Mouse (Mus musculus): ENCODE results near the gene 1700020A23Rik. TPM values are rescaled to one million over a fixed set of nuclear protein-coding genes. Genes with fewer than 3 reads are reported as not detected.
"Not testable (repeated sequence)": the region's sequence is repeated elsewhere in the genome, so short reads cannot be mapped to it uniquely, and the experiment has no call there.

The 1700020A23Rik gene
- polyA plus RNA-seq (2016; fragmentation: Nextera tagmentation; extraction: Ambion mirVana), result 0.35 TPM in 1 of 2 replicates, not detected in the other

DNA sequence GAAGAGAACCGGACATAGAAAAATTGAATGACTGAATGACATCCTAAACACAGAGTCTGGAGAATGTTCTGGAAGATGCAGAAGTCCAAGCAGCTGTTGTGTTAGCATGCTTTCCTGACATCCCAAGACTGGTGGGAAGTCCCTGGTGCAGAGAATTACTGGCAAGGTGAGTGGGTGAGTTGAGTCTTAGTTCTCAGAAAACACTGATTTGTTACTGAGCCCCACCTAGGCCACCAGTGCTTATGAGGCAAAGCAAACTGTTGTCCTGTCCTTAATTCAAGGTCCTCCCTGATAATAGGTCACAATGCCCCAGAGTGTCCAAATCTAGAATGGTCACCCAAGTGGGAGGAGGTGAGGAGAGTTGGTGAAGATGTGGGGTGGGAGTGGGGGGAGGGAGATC, at the start of gene 1700020A23Rik, which contains the start of gene Gm28372:
Gene 1700020A23Rik (plus strand): TSS at position 321 of the 400 bp plus-strand sequence.
Gene Gm28372 (plus strand): TSS at position 301 of the 400 bp plus-strand sequence.
- Histone ChIP-seq H3K4me2 (replicated peaks) (no peak within 1 kb of the TSS), H3K4me1 (0 out of 2 replicates have a peak, but pooled peaks cover 2% of the 10 kb centered on the region), H3K4me3 (no peak within 1 kb of the TSS), H3K27ac (no peak within 1 kb of the TSS), H3K27me3 (0 out of 2 replicates have a peak, but pooled peaks cover 8% of the 10 kb centered on the region), H3K9ac (no peak within 1 kb of the TSS), H3K9me3 (replicated peaks) (no peaks in the 10 kb centered on the region), H3K36me3 (no peaks in the 10 kb centered on the region)
- ATAC-seq (ENCODE audit: low FRiP score), result no peak
- WGBS, result 97% methylated on average over 1 of the region's 1 CpGs

- no peak overlapping the region for H3K9ac ChIP-seq
- H3K4me2 ChIP-seq (replicated peaks), result no peak overlapping the region
- no peak overlapping the region for H3K27ac ChIP-seq
- no peak for ATAC-seq (ENCODE audit: low FRiP score)
- WGBS, result 90% methylated on average over 5 of the region's 5 CpGs
- peaks cover 44% of the 10 kb centered on the region for H3K27me3 ChIP-seq
- H3K9me3 ChIP-seq (replicated peaks), result no peaks in the 10 kb centered on the region
- H3K4me1 ChIP-seq, result peaks cover 2% of the 10 kb centered on the region
- no peaks in the 10 kb centered on the region for H3K36me3 ChIP-seq
- H3K4me3 ChIP-seq, result no peak overlapping the region
These were observed 47.5 kb upstream of the 1700020A23Rik start for GRCm38 (mm10) chr2:130357551-130357950.

GRCm38 (mm10) chr2:130358852-130359251, 46.2 kb upstream of the 1700020A23Rik start:
- Histone ChIP-seq H3K4me2 (replicated peaks) (no peak overlapping the region), H3K9me3 (replicated peaks) (no peaks in the 10 kb centered on the region), H3K4me3 (no peak overlapping the region), H3K36me3 (no peaks in the 10 kb centered on the region), H3K4me1 (peaks cover 2% of the 10 kb centered on the region), H3K9ac (no peak overlapping the region), H3K27ac (no peak overlapping the region), H3K27me3 (peaks cover 57% of the 10 kb centered on the region)
- peak; percentile 21; the same call in 1 of the 2 replicates for ATAC-seq (ENCODE audit: low FRiP score)
- WGBS, result 21% methylated on average over 5 of the region's 5 CpGs

GRCm38 (mm10) chr2:130362511-130363026, 42.5 kb upstream of the 1700020A23Rik start:
- no peak overlapping the region for H3K27ac ChIP-seq
- 0 out of 2 replicates have a peak, but pooled peaks have one; percentile 55 for ATAC-seq (ENCODE audit: low FRiP score)
- no peaks in the 10 kb centered on the region for H3K36me3 ChIP-seq
- peaks cover 7% of the 10 kb centered on the region for H3K4me1 ChIP-seq
- no peaks in the 10 kb centered on the region for H3K9me3 ChIP-seq (replicated peaks)
- no peak overlapping the region for H3K4me3 ChIP-seq
- no peak overlapping the region for H3K4me2 ChIP-seq (replicated peaks)
- H3K27me3 ChIP-seq, result peaks cover 74% of the 10 kb centered on the region
- H3K9ac ChIP-seq, result no peak overlapping the region
- WGBS, result 1% methylated on average over 14 of the region's 14 CpGs

DNA sequence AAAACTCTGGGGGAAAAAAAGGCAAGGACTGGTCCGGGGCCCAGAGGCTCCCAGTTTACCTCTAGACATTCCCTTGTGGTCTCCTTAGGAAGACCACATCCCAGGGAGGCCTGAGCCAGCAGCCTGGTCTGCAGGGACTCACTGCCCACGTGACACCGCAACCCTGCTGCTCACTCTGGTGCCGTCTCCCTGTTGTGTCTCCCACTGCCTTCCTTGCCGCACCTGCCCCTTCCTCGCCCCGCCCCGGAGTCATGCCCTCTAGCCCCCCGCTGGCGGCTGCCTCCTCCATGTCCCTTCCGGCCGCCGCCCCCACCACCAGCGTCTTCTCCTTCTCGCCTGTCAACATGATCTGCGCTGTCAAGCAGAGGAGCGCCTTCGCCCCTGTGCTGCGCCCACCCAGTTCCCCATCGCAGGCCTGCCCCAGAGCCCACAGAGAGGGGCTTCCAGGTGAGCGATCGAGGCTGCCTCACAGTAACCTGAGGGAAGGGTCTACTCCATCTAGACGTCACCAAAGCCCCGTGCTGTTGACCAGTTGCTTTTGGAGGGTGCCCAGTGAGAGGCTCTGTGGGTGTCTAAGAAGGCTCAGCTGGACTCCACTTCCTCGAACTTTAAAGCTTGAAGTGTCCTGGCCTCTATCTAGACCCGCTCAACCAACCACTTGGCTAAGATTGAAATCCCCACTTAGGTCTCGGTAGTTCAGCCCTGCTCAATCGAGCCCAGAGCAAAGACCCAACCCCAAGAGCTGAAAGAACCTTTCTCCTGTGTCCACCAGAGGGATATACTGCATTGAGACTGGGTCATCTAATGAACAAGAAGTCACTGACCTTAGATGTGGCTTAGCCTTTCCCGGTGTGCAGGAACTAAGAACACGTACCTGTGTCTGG, 39.6 kb upstream of the 1700020A23Rik start:
- Histone ChIP-seq H3K4me1 (peaks cover 7% of the 10 kb centered on the region; the same call in 1 of the 2 replicates), H3K4me3 (peak overlapping the region; percentile 30), H3K27me3 (peaks cover 58% of the 10 kb centered on the region), H3K9ac (peak overlapping the region; percentile 50), H3K27ac (no peak overlapping the region), H3K4me2 (replicated peaks) (peak overlapping the region; percentile 55), H3K36me3 (no peaks in the 10 kb centered on the region), H3K9me3 (replicated peaks) (no peaks in the 10 kb centered on the region)
- ATAC-seq (ENCODE audit: low FRiP score), result no peak
- WGBS, result 7% methylated on average over 30 of the region's 30 CpGs

GRCm38 (mm10) chr2:130367386-130367785, 37.7 kb upstream of the 1700020A23Rik start:
- Histone ChIP-seq H3K36me3 (no peaks in the 10 kb centered on the region), H3K4me1 (peaks cover 5% of the 10 kb centered on the region; the same call in 1 of the 2 replicates), H3K4me3 (no peak overlapping the region), H3K9me3 (replicated peaks) (no peaks in the 10 kb centered on the region), H3K4me2 (replicated peaks) (no peak overlapping the region), H3K9ac (no peak overlapping the region), H3K27me3 (peaks cover 39% of the 10 kb centered on the region), H3K27ac (no peak overlapping the region)
- 74% methylated on average over 4 of the region's 4 CpGs for WGBS
- ATAC-seq (ENCODE audit: low FRiP score), result no peak

- not testable (repeated sequence) for H3K4me1 ChIP-seq; H3K36me3 ChIP-seq; H3K27ac ChIP-seq; H3K4me2 ChIP-seq (replicated peaks); ATAC-seq (ENCODE audit: low FRiP score); H3K9ac ChIP-seq; H3K27me3 ChIP-seq; H3K9me3 ChIP-seq (replicated peaks); H3K4me3 ChIP-seq
- WGBS, result 72% methylated on average over 1 of the region's 1 CpGs
These were observed 32.0 kb upstream of the 1700020A23Rik start for GRCm38 (mm10) chr2:130373026-130373425.

DNA sequence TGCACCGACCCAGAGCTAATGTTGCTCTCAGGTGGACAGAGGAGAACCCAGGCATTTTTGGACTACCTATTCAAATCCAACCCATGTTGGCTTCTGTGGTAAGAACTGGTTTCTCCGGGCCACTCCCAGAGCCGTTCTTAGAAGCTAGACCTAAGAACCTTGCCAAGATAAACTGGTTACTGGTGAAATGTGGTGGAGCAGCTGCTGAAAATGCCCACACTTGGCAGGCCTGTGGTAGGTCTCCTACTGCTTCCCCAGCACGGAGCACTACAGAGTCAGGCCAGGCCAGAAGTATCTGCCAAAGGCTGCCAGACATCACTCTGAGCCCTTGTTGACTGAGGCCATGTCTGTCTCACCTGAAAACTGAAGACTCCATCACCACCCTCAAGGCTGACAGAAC, 30.1 kb upstream of the 1700020A23Rik start:
- Histone ChIP-seq H3K4me2 (replicated peaks) (no peak overlapping the region), H3K36me3 (no peaks in the 10 kb centered on the region), H3K9ac (no peak overlapping the region), H3K27ac (no peak overlapping the region), H3K27me3 (no peaks in the 10 kb centered on the region; the same call in 1 of the 2 replicates), H3K4me1 (no peaks in the 10 kb centered on the region), H3K4me3 (no peak overlapping the region), H3K9me3 (replicated peaks) (no peaks in the 10 kb centered on the region)
- ATAC-seq (ENCODE audit: low FRiP score), result no peak
- WGBS, result 80% methylated on average over 4 of the region's 4 CpGs

- Histone ChIP-seq H3K9me3 (replicated peaks) (no peaks in the 10 kb centered on the region), H3K9ac (no peak overlapping the region), H3K4me3 (no peak overlapping the region), H3K27ac (no peak overlapping the region), H3K27me3 (no peaks in the 10 kb centered on the region), H3K36me3 (no peaks in the 10 kb centered on the region), H3K4me1 (no peaks in the 10 kb centered on the region), H3K4me2 (replicated peaks) (no peak overlapping the region)
- WGBS, result 51% methylated on average over 3 of the region's 3 CpGs
- ATAC-seq (ENCODE audit: low FRiP score), result no peak
These were observed 21.9 kb upstream of the 1700020A23Rik start for GRCm38 (mm10) chr2:130383205-130383604.

GRCm38 (mm10) chr2:130383895-130384294, 21.2 kb upstream of the 1700020A23Rik start:
- 76% methylated on average over 6 of the region's 6 CpGs for WGBS
- no peak for ATAC-seq (ENCODE audit: low FRiP score)
- no peak overlapping the region for H3K4me3 ChIP-seq

GRCm38 (mm10) chr2:130386212-130386611, 18.8 kb upstream of the 1700020A23Rik start:
- WGBS, result 71% methylated on average over 1 of the region's 1 CpGs
- H3K4me1 ChIP-seq, result no peaks in the 10 kb centered on the region
- H3K9me3 ChIP-seq (replicated peaks), result no peaks in the 10 kb centered on the region
- ATAC-seq (ENCODE audit: low FRiP score), result no peak
- no peaks in the 10 kb centered on the region for H3K27me3 ChIP-seq
- no peak overlapping the region for H3K9ac ChIP-seq
- no peaks in the 10 kb centered on the region for H3K36me3 ChIP-seq
- no peak overlapping the region for H3K4me3 ChIP-seq
- no peak overlapping the region for H3K4me2 ChIP-seq (replicated peaks)
- H3K27ac ChIP-seq, result no peak overlapping the region

More at GRCm38 (mm10) chr2:130383895-130384294, 21.2 kb upstream of the 1700020A23Rik start:
- Histone ChIP-seq H3K4me2 (replicated peaks) (no peak overlapping the region), H3K4me1 (no peaks in the 10 kb centered on the region), H3K27ac (no peak overlapping the region), H3K36me3 (no peaks in the 10 kb centered on the region), H3K27me3 (no peaks in the 10 kb centered on the region), H3K9ac (no peak overlapping the region), H3K9me3 (replicated peaks) (no peaks in the 10 kb centered on the region)

DNA sequence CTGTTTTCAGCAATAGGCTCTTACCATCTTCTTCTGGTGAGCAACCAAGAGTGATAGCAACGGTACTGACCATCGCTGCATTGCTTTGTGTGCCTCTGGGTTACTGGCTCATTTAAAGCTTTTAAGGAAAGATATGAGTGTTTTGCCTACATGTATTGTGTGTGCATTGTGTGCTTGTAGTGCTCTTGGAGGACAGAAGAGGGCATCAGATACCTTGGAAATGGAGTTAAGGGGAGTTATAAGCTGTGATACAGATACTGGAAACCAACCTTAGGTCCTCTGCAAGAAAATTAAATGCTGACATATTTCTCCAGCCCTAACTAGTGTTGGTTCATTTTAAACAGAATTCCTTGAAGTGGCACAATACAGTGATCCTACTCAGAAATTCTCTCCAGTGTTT, 16.3 kb upstream of the 1700020A23Rik start:
- Histone ChIP-seq H3K4me1 (no peaks in the 10 kb centered on the region), H3K27ac (no peak overlapping the region), H3K4me2 (replicated peaks) (no peak overlapping the region), H3K9me3 (replicated peaks) (no peaks in the 10 kb centered on the region), H3K36me3 (peaks cover 15% of the 10 kb centered on the region; the same call in 1 of the 2 replicates), H3K27me3 (no peaks in the 10 kb centered on the region), H3K4me3 (no peak overlapping the region), H3K9ac (no peak overlapping the region)
- ATAC-seq (ENCODE audit: low FRiP score), result no peak
- WGBS, result 74% methylated on average over 2 of the region's 2 CpGs
